15 mouse cellular contexts compared by ENCODE assay signal in the genomic region with DNA sequence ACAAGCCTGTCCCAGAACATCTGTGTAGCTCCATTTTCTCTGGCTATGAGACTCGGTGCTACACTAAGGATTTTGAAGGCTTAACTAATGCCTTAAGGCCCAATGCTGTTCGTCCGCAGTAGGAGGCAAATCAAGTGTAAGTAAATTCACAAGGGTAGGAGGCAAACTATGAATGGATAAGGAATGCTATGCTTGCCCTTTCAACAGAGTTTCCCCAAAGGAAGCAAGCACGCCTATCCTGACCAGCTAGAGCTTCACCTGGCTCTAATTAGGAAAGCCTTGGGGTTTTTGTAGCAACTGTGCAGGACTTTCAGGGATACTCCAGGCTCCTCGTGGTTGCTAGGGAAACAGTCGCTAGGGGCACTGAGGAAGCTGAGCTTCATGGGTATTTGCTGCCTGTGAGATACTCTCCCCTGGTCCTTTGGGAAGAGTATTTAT.
DNase-seq lines count a peak whose midpoint lies in the region; ATAC-seq lines count a peak whose summit lies in the region.
"Had no signal": no experiment of that assay in that cellular context is flagged by ENCODE, and none has a peak within 500 bp of the region (broad histone marks: within the 10 kb centered on the region; RNA-seq: fewer than 3 reads in every experiment).

No protein-coding gene starts in this region.

- H3K9ac ChIP-seq in hindbrain, embryonic 12.5 days, result no peak overlapping the region
- no peak overlapping the region for H3K9ac ChIP-seq in midbrain, embryonic 12.5 days (replicated peaks)
- H3K9ac ChIP-seq: lung, embryonic 14.5 days had no signal

- peaks cover 18% of the 10 kb centered on the region for H3K4me1 ChIP-seq in embryonic facial prominence, embryonic 10.5 days
- H3K4me1 ChIP-seq in hindbrain, embryonic 12.5 days, result peaks cover 13% of the 10 kb centered on the region
- peaks cover 12% of the 10 kb centered on the region for H3K4me1 ChIP-seq in midbrain, embryonic 12.5 days

- peak overlapping the region; percentile 59 for H3K27ac ChIP-seq in embryonic facial prominence, embryonic 10.5 days (replicated peaks)
- peak overlapping the region; percentile 44; the same call in 1 of the 2 replicates for H3K27ac ChIP-seq in hindbrain, embryonic 12.5 days
- 0 out of 2 replicates have a peak overlapping the region, but pooled peaks have one; percentile 1 for H3K27ac ChIP-seq in midbrain, embryonic 12.5 days (replicated peaks)
- H3K27ac ChIP-seq: stomach, postnatal 0 days had no signal

- H3K4me2 ChIP-seq in hindbrain, embryonic 12.5 days (replicated peaks), result no peak overlapping the region
- H3K4me2 ChIP-seq in midbrain, embryonic 12.5 days (replicated peaks), result no peak overlapping the region
- H3K4me2 ChIP-seq: lung, embryonic 14.5 days had no signal

- ATAC-seq in hindbrain, embryonic 12.5 days (ENCODE audit: low FRiP score), result no peak
- peak; percentile 41 for ATAC-seq in midbrain, embryonic 12.5 days (ENCODE audit: low FRiP score, low read depth)

- 21% methylated on average over 6 of the region's 6 CpGs for WGBS in embryonic facial prominence, embryonic 10.5 days
- WGBS in hindbrain, embryonic 12.5 days, result 16% methylated on average over 6 of the region's 6 CpGs
- WGBS in midbrain, embryonic 12.5 days, result 13% methylated on average over 6 of the region's 6 CpGs

- H3K27me3 ChIP-seq in embryonic facial prominence, embryonic 10.5 days (replicated peaks; ENCODE audit: low read depth, poor library complexity, severe bottlenecking), result no peaks in the 10 kb centered on the region
- H3K27me3 ChIP-seq in hindbrain, embryonic 12.5 days, result no peaks in the 10 kb centered on the region
- H3K27me3 ChIP-seq in midbrain, embryonic 12.5 days, result no peaks in the 10 kb centered on the region
- H3K27me3 ChIP-seq: CH12.LX had no signal

- H3K9me3 ChIP-seq in embryonic facial prominence, embryonic 10.5 days, result no peaks in the 10 kb centered on the region
- no peaks in the 10 kb centered on the region for H3K9me3 ChIP-seq in hindbrain, embryonic 12.5 days (replicated peaks)
- no peaks in the 10 kb centered on the region for H3K9me3 ChIP-seq in midbrain, embryonic 12.5 days

- H3K36me3 ChIP-seq in embryonic facial prominence, embryonic 10.5 days (replicated peaks), result no peaks in the 10 kb centered on the region
- H3K36me3 ChIP-seq in hindbrain, embryonic 12.5 days, result no peaks in the 10 kb centered on the region
- no peaks in the 10 kb centered on the region for H3K36me3 ChIP-seq in midbrain, embryonic 12.5 days

- H3K4me3 ChIP-seq in embryonic facial prominence, embryonic 10.5 days, result 0 out of 2 replicates have a peak overlapping the region, but pooled peaks have one; percentile 2
- H3K4me3 ChIP-seq in hindbrain, embryonic 12.5 days, result no peak overlapping the region
- no peak overlapping the region for H3K4me3 ChIP-seq in midbrain, embryonic 12.5 days
- H3K4me3 ChIP-seq: myocyte had no signal

- DNase-seq in brain, adult 2 months (ENCODE audit: low read depth, low spot score), result peak; percentile 42
- DNase-seq in embryonic facial prominence, embryonic 10.5 days (ENCODE audit: low spot score), result peak; percentile 72
- DNase-seq in layer of hippocampus, postnatal 14 days (ENCODE audit: low spot score in 2 of 2), result no peak
- DNase-seq in adrenal gland, postnatal 10 days, result no peak
- DNase-seq in cerebellum, postnatal 4 days (ENCODE audit: low spot score in 2 of 2), result no peak
- DNase-seq in cerebellum, adult 18-20 months, result no peak
- DNase-seq: heart, postnatal 4 days; kidney, postnatal 25 days; lung, embryonic 14.5 days; right cerebral cortex, postnatal 25 days had no signal

Comparison
In these comparisons a context has a peak if more than half of its experiments do, and no peak if none do; other contexts are left out.
1. DNase-seq: peak in brain, adult 2 months (single experiment) and embryonic facial prominence, embryonic 10.5 days (single experiment); none in layer of hippocampus, postnatal 14 days (0 of 2), adrenal gland, postnatal 10 days (single experiment), cerebellum, postnatal 4 days (0 of 2) and cerebellum, adult 18-20 months (0 of 2).
2. H3K27ac ChIP-seq: peak in every context shown above with its lines; median percentile 59 in embryonic facial prominence, embryonic 10.5 days; 44 in hindbrain, embryonic 12.5 days; 1 in midbrain, embryonic 12.5 days.